Mouse (Mus musculus) kidney, adult 2 months (tissue): ENCODE data around the gene Tmem53.

Experiments
- CTCF ChIP-seq: fragments of 200-500 bp; conservative IDR thresholded peaks from 2 replicates; pipeline ENCODE4 v1.5.1; 2011; ENCODE audit warnings: low read depth, mild to moderate bottlenecking, control low read depth, low read length, moderate library complexity, mixed read lengths; ENCODE audit not compliant: insufficient read depth, insufficient read length
- POLR2A ChIP-seq: fragments of 200-500 bp; IDR thresholded peaks from one replicate; pipeline ENCODE4 v1.6.1; 2011; ENCODE audit warnings: low read depth, low read length, control low read depth

GRCm38 (mm10) chr4:117312416-117313084 is 60.8 kb downstream of the Tmem53 start:
- TF ChIP-seq POLR2A = no peak
- TF ChIP-seq CTCF = no peak
